Mouse (Mus musculus) limb, embryonic 14.5 days (tissue): ENCODE data around the gene Ap1g1. TPM values are rescaled to one million over a fixed set of nuclear protein-coding genes. Genes with fewer than 3 reads are reported as not detected.

Experiments
- ATAC-seq: fragments of 200-750 bp; cut with Nextera tagmentation; 2 replicates; pipeline ENCODE4 v1.8.0; 2017; ENCODE audit warnings: low read depth, moderate number of reproducible peaks, moderate TSS enrichment; ENCODE audit not compliant: low FRiP score
- DNase-seq: peaks from one replicate; pipeline ENCODE4 v3.0.0-alpha.2; 2015; ENCODE audit warnings: low spot score
- H3K27ac ChIP-seq: fragments of 300-500 bp; sonication (generic); replicated peaks from 2 replicates; pipeline ENCODE4 v1.5.1; 2014; ENCODE audit warnings: low read depth, mild to moderate bottlenecking, low read length, moderate library complexity, mixed read lengths
- H3K27me3 ChIP-seq: fragments of 300-500 bp; sonication (generic); 2 replicates; pipeline ENCODE4 v1.6.1; 2014; ENCODE audit warnings: low read length, mixed read lengths; ENCODE audit not compliant: control insufficient read depth, insufficient read depth
- H3K36me3 ChIP-seq: fragments of 300-500 bp; sonication (generic); 2 replicates; pipeline ENCODE4 v1.6.1; 2014; ENCODE audit warnings: mild to moderate bottlenecking, low read length, moderate library complexity, mixed read lengths; ENCODE audit not compliant: control insufficient read depth, insufficient read depth
- H3K4me1 ChIP-seq: fragments of 300-500 bp; sonication (generic); 2 replicates; pipeline ENCODE4 v1.6.1; 2014; ENCODE audit warnings: antibody characterized with exemption, low read length, mixed read lengths; ENCODE audit not compliant: control insufficient read depth, insufficient read depth
- H3K4me2 ChIP-seq: fragments of 300-500 bp; sonication (generic); replicated peaks from 2 replicates; pipeline ENCODE4 v1.6.1; 2014; ENCODE audit warnings: low read depth, mild to moderate bottlenecking, low read length, moderate library complexity; ENCODE audit not compliant: severe bottlenecking
- H3K4me3 ChIP-seq: fragments of 300-500 bp; sonication (generic); replicated peaks from 2 replicates; pipeline ENCODE4 v1.5.1; 2014; ENCODE audit warnings: low read length
- H3K9ac ChIP-seq: fragments of 300-500 bp; sonication (generic); 2 replicates; pipeline ENCODE4 v1.6.1; 2014; ENCODE audit warnings: mild to moderate bottlenecking, low read depth, low read length, moderate library complexity; ENCODE audit not compliant: severe bottlenecking
- H3K9me3 ChIP-seq: fragments of 300-500 bp; sonication (generic); 2 replicates; pipeline ENCODE4 v1.6.1; 2016; ENCODE audit warnings: low read length; ENCODE audit not compliant: control insufficient read depth
- POLR2A ChIP-seq: fragments of 200-500 bp; IDR thresholded peaks from 2 replicates; pipeline ENCODE4 v1.8.0; 2012; ENCODE audit warnings: inconsistent platforms, mild to moderate bottlenecking, moderate library complexity, borderline replicate concordance; ENCODE audit not compliant: insufficient read depth, insufficient read length; ENCODE audit errors: extremely low read depth
- WGBS: fragments of 180-500 bp; shearing (Covaris S2); extraction: QIAGEN DNeasy Blood & Tissue Kit; methylation state at CpG from one replicate; pipeline ENCODE4 v1.1.7; 2014; 5-methylcytosine and 5-hydroxymethylcytosine counted together
- polyA plus RNA-seq, 2 experiments: library from polyadenylated mRNA; depleted of rRNA in 1 of 2; stranded (reverse) in 1 of 2; unstranded in 1 of 2; fragments of >200 nt; fragmentation: Nextera tagmentation in 1 of 2; extraction: Ambion mirVana in 1 of 2; gene quantifications; 2 replicates each; pipeline versions ENCODE4 v1.2.1 to v1.2.3; 2012 to 2014

The Ap1g1 gene
- polyA plus RNA-seq, 2 experiments, result 32.0 to 63.1 TPM

- Histone ChIP-seq H3K9ac (peak overlapping the region; percentile 97), H3K9me3 (no peaks in the 10 kb centered on the region), H3K27me3 (no peaks in the 10 kb centered on the region), H3K4me1 (peaks cover 7% of the 10 kb centered on the region), H3K4me2 (peak overlapping the region; percentile 82), H3K27ac (no peak overlapping the region), H3K4me3 (peak overlapping the region; percentile 99), H3K36me3 (peaks cover 16% of the 10 kb centered on the region)
- TF ChIP-seq POLR2A, result no peak
- WGBS, result 67% methylated on average over 1 of the region's 1 CpGs
- ATAC-seq (no peak), DNase-seq (no peak)
Observed at GRCm38 (mm10) chr8:109738049-109738380, 40.3 kb upstream of the Ap1g1 start.

DNA sequence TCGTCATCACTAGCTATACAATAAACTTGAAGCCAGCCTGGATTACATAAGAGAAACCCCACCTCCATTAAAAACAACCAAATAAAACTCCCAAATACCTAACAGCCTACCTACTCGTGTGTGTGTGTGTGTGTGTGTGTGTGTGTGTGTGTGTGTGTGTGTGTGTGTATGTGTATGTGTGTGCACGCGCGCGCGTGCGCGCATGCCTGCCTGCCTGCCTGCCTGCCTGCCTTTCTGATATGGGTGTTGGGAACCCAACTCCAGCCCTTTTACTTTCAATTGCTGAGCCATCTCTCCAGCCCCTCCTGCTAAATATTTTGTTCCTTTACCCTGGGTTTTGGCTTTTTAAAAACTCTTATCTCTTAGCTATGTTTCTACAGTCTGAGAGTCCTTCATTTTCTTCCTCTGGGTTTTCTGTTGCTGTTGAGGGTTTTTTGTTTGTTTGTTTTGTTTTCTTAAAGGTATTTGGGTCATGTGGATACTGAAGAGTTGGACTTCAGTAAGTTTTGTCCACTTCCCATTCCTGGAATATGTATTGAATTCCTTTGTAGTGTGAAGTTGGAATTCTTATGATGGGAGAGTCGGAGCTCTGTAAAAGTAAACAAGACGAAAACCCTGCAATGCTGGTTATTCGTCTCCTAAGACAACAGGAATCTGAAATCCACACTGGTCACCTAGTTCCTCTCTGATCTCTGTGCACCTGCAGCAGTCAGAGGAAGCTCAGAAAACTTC, 30.7 kb upstream of the Ap1g1 start:
- H3K9ac ChIP-seq, result no peak overlapping the region
- H3K27me3 ChIP-seq, result no peaks in the 10 kb centered on the region
- no peak overlapping the region for H3K4me3 ChIP-seq
- H3K27ac ChIP-seq, result no peak overlapping the region
- no peaks in the 10 kb centered on the region for H3K4me1 ChIP-seq
- DNase-seq, result no peak
- ATAC-seq, result no peak
- 76% methylated on average over 5 of the region's 12 CpGs for WGBS
- H3K36me3 ChIP-seq, result no peaks in the 10 kb centered on the region
- H3K9me3 ChIP-seq, result no peaks in the 10 kb centered on the region
- TF ChIP-seq POLR2A, result no peak
- H3K4me2 ChIP-seq, result no peak overlapping the region

- no peaks in the 10 kb centered on the region for H3K9me3 ChIP-seq
- H3K27me3 ChIP-seq, result no peaks in the 10 kb centered on the region
- no peak overlapping the region for H3K9ac ChIP-seq
- WGBS, result 50% methylated on average over 5 of the region's 5 CpGs
- H3K4me2 ChIP-seq, result no peak overlapping the region
- ATAC-seq (no peak), DNase-seq (no peak)
- no peaks in the 10 kb centered on the region for H3K36me3 ChIP-seq
- no peaks in the 10 kb centered on the region for H3K4me1 ChIP-seq
- H3K27ac ChIP-seq, result no peak overlapping the region
- no peak overlapping the region for H3K4me3 ChIP-seq
- TF ChIP-seq POLR2A, result no peak
Observed at GRCm38 (mm10) chr8:109750274-109750673, 28.1 kb upstream of the Ap1g1 start.

- H3K27me3 ChIP-seq, result no peaks in the 10 kb centered on the region
- H3K9me3 ChIP-seq, result no peaks in the 10 kb centered on the region
- H3K27ac ChIP-seq, result no peak overlapping the region
- ATAC-seq (no peak), DNase-seq (peak; percentile 19)
- no peak for TF ChIP-seq POLR2A
- H3K9ac ChIP-seq, result no peak overlapping the region
- H3K4me1 ChIP-seq, result no peaks in the 10 kb centered on the region
- no peak overlapping the region for H3K4me3 ChIP-seq
- H3K4me2 ChIP-seq, result no peak overlapping the region
- WGBS, result 74% methylated on average over 12 of the region's 12 CpGs
- H3K36me3 ChIP-seq, result no peaks in the 10 kb centered on the region
Observed at GRCm38 (mm10) chr8:109750699-109751098, 27.7 kb upstream of the Ap1g1 start.

DNA sequence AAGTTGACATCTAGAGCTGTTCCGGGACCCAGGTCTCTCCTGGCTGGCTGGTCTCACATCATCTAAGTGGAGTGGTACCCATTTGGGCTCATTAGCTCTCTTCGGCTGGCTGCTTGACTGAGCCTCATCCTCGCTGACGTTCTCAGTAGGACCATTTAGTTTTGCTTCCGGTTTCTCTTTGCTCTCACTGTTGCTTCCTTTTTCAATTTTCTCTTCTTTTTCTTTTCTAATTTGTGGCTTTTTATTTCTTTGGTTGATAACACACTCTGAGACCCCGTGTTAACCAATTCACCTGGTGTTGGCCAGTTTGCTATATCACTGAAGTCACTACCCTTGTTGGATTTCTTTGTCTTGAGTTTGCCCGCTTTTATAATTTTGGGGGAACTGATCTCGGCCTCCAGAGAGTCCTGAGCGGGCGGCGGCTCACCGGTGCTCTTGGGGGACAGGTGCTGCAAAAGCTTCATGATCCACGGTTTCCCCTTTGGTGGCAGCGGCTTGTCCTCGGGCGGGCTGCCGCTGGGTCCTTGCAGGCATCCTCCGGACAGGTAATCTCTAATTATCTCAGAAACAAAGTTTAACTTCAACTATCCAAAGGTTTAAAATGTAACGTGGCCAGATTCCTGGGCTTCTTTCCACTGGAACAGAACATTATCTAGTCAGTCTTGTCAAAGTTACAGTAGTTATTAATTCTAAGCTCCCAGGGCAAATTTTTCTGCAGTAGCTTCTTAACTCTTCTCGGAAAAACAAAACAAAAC, 26.4 kb upstream of the Ap1g1 start:
- H3K36me3 ChIP-seq, result no peaks in the 10 kb centered on the region
- H3K27ac ChIP-seq, result no peak overlapping the region
- no peak overlapping the region for H3K9ac ChIP-seq
- H3K27me3 ChIP-seq, result no peaks in the 10 kb centered on the region
- H3K4me1 ChIP-seq, result no peaks in the 10 kb centered on the region
- H3K9me3 ChIP-seq, result no peaks in the 10 kb centered on the region
- TF ChIP-seq POLR2A, result no peak
- no peak for DNase-seq
- WGBS, result 86% methylated on average over 20 of the region's 20 CpGs
- no peak overlapping the region for H3K4me2 ChIP-seq
- ATAC-seq, result no peak
- no peak overlapping the region for H3K4me3 ChIP-seq
